Mouse (Mus musculus): ENCODE data around the gene Dcaf10.

DNA sequence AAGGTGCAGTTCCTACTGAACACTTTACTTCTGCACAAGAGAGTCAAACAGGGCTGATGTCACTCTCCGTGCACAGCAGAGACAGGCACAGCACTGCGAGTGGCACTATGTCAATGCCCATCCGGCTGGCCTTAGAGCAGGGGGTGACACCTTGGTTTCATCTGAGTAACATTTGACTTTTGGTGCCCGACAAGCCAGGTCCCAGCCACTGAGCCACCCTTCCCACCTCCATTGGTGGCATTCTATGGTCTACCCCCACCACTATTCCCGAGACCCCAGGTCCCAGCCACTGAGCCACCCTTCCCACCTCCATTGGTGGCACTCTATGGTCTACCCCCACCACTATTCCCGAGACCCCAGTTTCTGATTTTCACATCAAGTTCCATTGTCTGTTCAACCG, 62.2 kb downstream of the Dcaf10 start:
- TF ChIP-seq CTCF (IDR thresholded peaks at IDR 0.05; ENCODE audit: low read depth) (no peak), EP300 (optimal IDR thresholded peaks at IDR 0.05) (no peak)

Measured in stomach, postnatal 0 days (tissue).